Mouse (Mus musculus): ENCODE data around the gene Nek5. TPM values are rescaled to one million over a fixed set of nuclear protein-coding genes. Genes with fewer than 3 reads are reported as not detected.

The Nek5 gene
- polyA plus RNA-seq, 1 experiment from 2014 or later = 0.14 TPM

- no peaks in the 10 kb centered on the region for H3K27me3 ChIP-seq (replicated peaks; ENCODE audit: control insufficient read depth, insufficient read depth, low read length)
- no peak overlapping the region for H3K4me2 ChIP-seq (replicated peaks; ENCODE audit: low read depth)
- no peak for TF ChIP-seq CTCF (IDR thresholded peaks at IDR 0.05; ENCODE audit: low read depth)
- H3K27ac ChIP-seq (ENCODE audit: low read depth, low read length) = no peak overlapping the region
- H3K36me3 ChIP-seq (ENCODE audit: control insufficient read depth, insufficient read depth) = peaks cover 7% of the 10 kb centered on the region; the same call in 1 of the 2 replicates
- H3K9ac ChIP-seq (ENCODE audit: low read depth, low read length) = no peak overlapping the region
- WGBS = 74% methylated on average over 8 of the region's 8 CpGs
- no peaks in the 10 kb centered on the region for H3K9me3 ChIP-seq (ENCODE audit: control insufficient read depth)
- ATAC-seq = no peak
- H3K4me3 ChIP-seq (ENCODE audit: low read depth, low read length) = no peak overlapping the region
- no peaks in the 10 kb centered on the region for H3K4me1 ChIP-seq (replicated peaks; ENCODE audit: control insufficient read depth, insufficient read depth, low read length)
Measured at GRCm38 (mm10) chr8:22162206-22162605, 37.4 kb upstream of the Nek5 start.

DNA sequence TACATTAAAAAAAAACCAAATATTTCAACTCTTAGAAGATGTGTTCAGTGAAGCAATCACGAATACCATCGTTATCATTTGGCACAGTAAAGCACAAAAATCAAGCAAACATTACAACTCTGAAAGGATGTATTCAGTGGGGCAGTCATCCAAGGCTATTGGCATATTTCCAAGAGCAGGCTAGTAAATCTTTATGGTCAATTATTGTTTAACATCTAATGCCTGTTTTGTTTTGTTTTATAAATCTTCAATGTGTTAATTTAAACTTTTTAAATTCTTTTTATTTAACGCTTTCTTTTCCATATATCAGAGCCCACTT, 25.5 kb upstream of the Nek5 start:
- H3K9ac ChIP-seq (ENCODE audit: low read depth, low read length) = no peak overlapping the region

DNA sequence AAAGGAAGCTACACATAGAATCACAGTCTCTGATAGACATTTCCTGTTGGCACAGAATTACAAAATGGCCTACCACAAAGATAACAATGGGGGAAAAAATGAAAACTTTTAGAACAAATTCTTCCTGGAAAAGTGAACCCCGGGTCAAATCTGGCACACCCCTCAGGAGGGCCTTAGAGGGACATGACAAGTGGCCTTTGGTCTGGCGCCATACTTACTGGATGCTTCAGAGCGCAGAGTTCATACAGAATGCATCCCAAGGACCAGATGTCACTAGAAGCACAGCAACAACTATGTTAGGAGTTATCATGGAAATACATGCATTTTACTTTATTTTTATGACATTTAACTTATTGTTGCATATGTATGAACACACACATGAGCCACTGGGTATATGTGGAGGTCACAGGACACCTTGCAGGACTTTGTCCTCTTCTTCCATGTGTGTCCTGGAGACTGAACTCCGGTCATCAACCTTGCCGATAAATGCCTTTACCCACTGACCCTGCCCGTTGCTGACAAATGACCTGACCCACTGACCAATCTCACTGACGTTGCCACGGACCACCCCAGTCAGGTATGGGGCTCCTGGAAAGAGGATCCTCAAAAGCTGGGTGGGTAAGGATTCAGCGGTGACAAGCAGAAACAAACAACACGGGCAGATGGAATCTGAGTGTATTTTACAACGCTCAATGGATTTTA, 24.9 kb upstream of the Nek5 start:
- H3K9me3 ChIP-seq (ENCODE audit: control insufficient read depth) = no peaks in the 10 kb centered on the region
- H3K27me3 ChIP-seq (replicated peaks; ENCODE audit: control insufficient read depth, insufficient read depth, low read length) = no peaks in the 10 kb centered on the region
- peak; percentile 33; the same call in 1 of the 2 replicates for ATAC-seq
- H3K4me2 ChIP-seq (replicated peaks; ENCODE audit: low read depth) = no peak overlapping the region
- peaks cover 6% of the 10 kb centered on the region; the same call in 1 of the 2 replicates for H3K36me3 ChIP-seq (ENCODE audit: control insufficient read depth, insufficient read depth)
- no peak overlapping the region for H3K4me3 ChIP-seq (ENCODE audit: low read depth, low read length)
- WGBS = 77% methylated on average over 11 of the region's 11 CpGs
- no peak overlapping the region for H3K27ac ChIP-seq (ENCODE audit: low read depth, low read length)
- no peak overlapping the region for H3K9ac ChIP-seq (ENCODE audit: low read depth, low read length)
- TF ChIP-seq CTCF (IDR thresholded peaks at IDR 0.05; ENCODE audit: low read depth) = no peak
- H3K4me1 ChIP-seq (replicated peaks; ENCODE audit: control insufficient read depth, insufficient read depth, low read length) = no peaks in the 10 kb centered on the region; the same call in 1 of the 2 replicates

More for the DNA sequence above, 25.5 kb upstream of the Nek5 start:
- no peak for TF ChIP-seq CTCF (IDR thresholded peaks at IDR 0.05; ENCODE audit: low read depth)
- no peak overlapping the region for H3K4me3 ChIP-seq (ENCODE audit: low read depth, low read length)
- H3K27me3 ChIP-seq (replicated peaks; ENCODE audit: control insufficient read depth, insufficient read depth, low read length) = no peaks in the 10 kb centered on the region
- H3K4me1 ChIP-seq (replicated peaks; ENCODE audit: control insufficient read depth, insufficient read depth, low read length) = no peaks in the 10 kb centered on the region; the same call in 1 of the 2 replicates
- 33% methylated on average over 3 of the region's 3 CpGs for WGBS
- no peak for ATAC-seq
- H3K36me3 ChIP-seq (ENCODE audit: control insufficient read depth, insufficient read depth) = peaks cover 6% of the 10 kb centered on the region; the same call in 1 of the 2 replicates
- no peak overlapping the region for H3K4me2 ChIP-seq (replicated peaks; ENCODE audit: low read depth)
- H3K9me3 ChIP-seq (ENCODE audit: control insufficient read depth) = no peaks in the 10 kb centered on the region
- H3K27ac ChIP-seq (ENCODE audit: low read depth, low read length) = no peak overlapping the region

DNA sequence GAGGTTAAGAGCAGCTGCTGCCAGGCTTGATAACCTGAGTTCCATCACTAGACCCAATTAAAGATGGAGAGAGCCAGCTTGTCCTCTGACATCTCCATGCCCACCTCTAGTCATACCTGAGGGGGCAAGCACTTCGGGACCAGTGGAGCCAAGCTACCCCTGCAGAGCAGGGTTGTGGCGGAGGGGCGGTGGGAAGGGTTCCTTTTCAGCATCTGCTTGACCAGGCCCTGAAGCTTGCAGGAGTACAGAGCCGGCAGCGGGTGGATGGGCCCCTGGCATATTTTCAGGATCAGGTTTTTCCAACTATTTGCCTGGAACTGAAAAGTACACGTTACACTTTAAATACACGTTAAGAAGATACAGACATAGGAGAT, 23.5 kb upstream of the Nek5 start:
- TF ChIP-seq CTCF (IDR thresholded peaks at IDR 0.05; ENCODE audit: low read depth) = no peak
- H3K36me3 ChIP-seq (ENCODE audit: control insufficient read depth, insufficient read depth) = peaks cover 9% of the 10 kb centered on the region; the same call in 1 of the 2 replicates
- H3K9ac ChIP-seq (ENCODE audit: low read depth, low read length) = no peak overlapping the region
- H3K27me3 ChIP-seq (replicated peaks; ENCODE audit: control insufficient read depth, insufficient read depth, low read length) = no peaks in the 10 kb centered on the region
- no peaks in the 10 kb centered on the region for H3K9me3 ChIP-seq (ENCODE audit: control insufficient read depth)
- 93% methylated on average over 7 of the region's 7 CpGs for WGBS
- H3K4me2 ChIP-seq (replicated peaks; ENCODE audit: low read depth) = no peak overlapping the region
- no peak overlapping the region for H3K4me3 ChIP-seq (ENCODE audit: low read depth, low read length)
- no peak overlapping the region for H3K27ac ChIP-seq (ENCODE audit: low read depth, low read length)
- no peaks in the 10 kb centered on the region; the same call in 1 of the 2 replicates for H3K4me1 ChIP-seq (replicated peaks; ENCODE audit: control insufficient read depth, insufficient read depth, low read length)
- ATAC-seq = no peak

DNA sequence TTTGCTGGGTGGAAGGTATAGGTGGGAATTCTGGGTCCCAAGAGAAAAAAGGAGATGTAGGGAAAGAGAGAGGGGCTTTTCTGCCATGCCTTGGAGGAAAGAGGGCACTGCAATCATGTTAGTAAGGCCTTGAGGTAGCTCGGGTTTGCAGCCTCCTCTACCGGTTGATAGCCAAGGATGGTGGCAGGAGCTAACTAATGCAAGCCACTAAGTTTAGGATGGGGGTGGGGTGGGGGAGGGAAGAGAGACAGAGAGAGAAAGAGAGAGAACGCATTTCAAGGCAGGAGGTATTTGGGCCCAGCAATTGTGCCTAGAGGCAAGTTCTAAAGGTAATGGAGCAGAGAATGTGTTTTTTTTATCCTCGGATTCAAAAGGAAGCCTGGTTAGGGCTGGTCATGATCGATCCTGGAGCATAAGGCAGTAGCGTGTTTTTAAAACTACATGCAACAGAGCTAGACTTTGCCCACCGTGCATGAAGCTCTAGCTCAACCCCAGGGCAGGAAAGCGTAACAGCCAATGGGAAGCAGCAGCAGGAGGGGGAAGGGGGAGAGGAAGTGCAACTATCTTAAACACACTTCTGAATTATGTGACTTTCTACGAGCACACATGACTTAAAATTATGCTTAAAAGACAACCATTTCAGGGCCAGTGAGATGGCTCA, 23.0 kb upstream of the Nek5 start:
- Histone ChIP-seq H3K27ac (ENCODE audit: low read depth, low read length) (no peak overlapping the region), H3K4me2 (replicated peaks; ENCODE audit: low read depth) (no peak overlapping the region), H3K4me1 (replicated peaks; ENCODE audit: control insufficient read depth, insufficient read depth, low read length) (no peaks in the 10 kb centered on the region; the same call in 1 of the 2 replicates), H3K4me3 (ENCODE audit: low read depth, low read length) (no peak overlapping the region), H3K9me3 (ENCODE audit: control insufficient read depth) (no peaks in the 10 kb centered on the region), H3K9ac (ENCODE audit: low read depth, low read length) (no peak overlapping the region), H3K36me3 (ENCODE audit: control insufficient read depth, insufficient read depth) (peaks cover 12% of the 10 kb centered on the region; the same call in 1 of the 2 replicates), H3K27me3 (replicated peaks; ENCODE audit: control insufficient read depth, insufficient read depth, low read length) (no peaks in the 10 kb centered on the region)
- no peak for TF ChIP-seq CTCF (IDR thresholded peaks at IDR 0.05; ENCODE audit: low read depth)
- no peak for ATAC-seq
- WGBS = 83% methylated on average over 9 of the region's 9 CpGs

GRCm38 (mm10) chr8:22145831-22146230, 21.0 kb upstream of the Nek5 start:
- peaks cover 20% of the 10 kb centered on the region; the same call in 1 of the 2 replicates for H3K36me3 ChIP-seq (ENCODE audit: control insufficient read depth, insufficient read depth)
- H3K27me3 ChIP-seq (replicated peaks; ENCODE audit: control insufficient read depth, insufficient read depth, low read length) = no peaks in the 10 kb centered on the region
- ATAC-seq = no peak
- no peak overlapping the region for H3K4me3 ChIP-seq (ENCODE audit: low read depth, low read length)
- TF ChIP-seq CTCF (IDR thresholded peaks at IDR 0.05; ENCODE audit: low read depth) = no peak
- H3K9me3 ChIP-seq (ENCODE audit: control insufficient read depth) = no peaks in the 10 kb centered on the region
- H3K4me1 ChIP-seq (replicated peaks; ENCODE audit: control insufficient read depth, insufficient read depth, low read length) = no peaks in the 10 kb centered on the region; the same call in 1 of the 2 replicates
- no peak overlapping the region for H3K9ac ChIP-seq (ENCODE audit: low read depth, low read length)
- 75% methylated on average over 6 of the region's 6 CpGs for WGBS
- H3K27ac ChIP-seq (ENCODE audit: low read depth, low read length) = no peak overlapping the region
- no peak overlapping the region for H3K4me2 ChIP-seq (replicated peaks; ENCODE audit: low read depth)

Data from intestine, postnatal 0 days (tissue).